Mouse (Mus musculus) bone marrow, adult 2 months (tissue): ENCODE data around the gene Irf2.

Experiments
- CTCF ChIP-seq: fragments of 200-500 bp; IDR thresholded peaks from 2 replicates; pipeline ENCODE4 v1.5.1; 2011; ENCODE audit warnings: low read length, control low read depth; ENCODE audit not compliant: control insufficient read depth, insufficient read depth
- POLR2A ChIP-seq: fragments of 200-500 bp; IDR thresholded peaks from 2 replicates; pipeline ENCODE4 v1.6.1; 2011; ENCODE audit warnings: low read depth, mild to moderate bottlenecking, control low read depth, low read length, borderline replicate concordance; ENCODE audit not compliant: control insufficient read depth

- no peak for TF ChIP-seq CTCF
- TF ChIP-seq POLR2A = no peak
Measured at GRCm38 (mm10) chr8:46697566-46697965, 42.0 kb upstream of the Irf2 start.
